Mouse (Mus musculus) ovary, postnatal 10 days (tissue): ENCODE results near the gene Lsm4.

Source experiments
- DNase-seq: peaks from one replicate; pipeline ENCODE4 v3.0.0; 2022; ENCODE audit warnings: low spot score

Gene Lsm4

GRCm38 (mm10) chr8:70649324-70649723 lies 23.7 kb upstream of the Lsm4 start:
- DNase-seq = no peak

- DNase-seq = no peak
These were observed 22.7 kb upstream of the Lsm4 start for GRCm38 (mm10) chr8:70650351-70650750.

GRCm38 (mm10) chr8:70653226-70653625 lies 19.8 kb upstream of the Lsm4 start:
- DNase-seq = no peak

GRCm38 (mm10) chr8:70654121-70654520 lies 18.9 kb upstream of the Lsm4 start:
- DNase-seq = no peak

DNA sequence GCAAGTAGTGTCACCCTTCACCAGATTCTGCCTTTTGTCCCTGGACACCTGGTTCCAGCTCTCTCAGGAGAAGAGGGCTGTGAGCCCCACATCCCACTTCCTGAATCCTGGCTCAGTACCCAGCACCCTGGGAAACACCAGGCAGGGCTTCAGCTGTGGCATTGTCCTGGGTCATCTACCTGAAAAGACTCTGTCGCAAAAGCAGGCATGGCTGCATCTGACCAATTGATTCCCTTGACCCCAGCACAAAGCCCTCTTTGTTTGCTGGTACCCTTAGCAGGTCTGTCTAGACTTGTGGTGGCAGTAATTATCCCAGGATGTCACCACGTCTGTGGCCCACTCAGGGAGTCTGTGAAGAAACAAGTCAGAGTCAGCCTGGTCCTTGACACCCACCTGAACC lies 17.6 kb upstream of the Lsm4 start:
- no peak for DNase-seq

DNA sequence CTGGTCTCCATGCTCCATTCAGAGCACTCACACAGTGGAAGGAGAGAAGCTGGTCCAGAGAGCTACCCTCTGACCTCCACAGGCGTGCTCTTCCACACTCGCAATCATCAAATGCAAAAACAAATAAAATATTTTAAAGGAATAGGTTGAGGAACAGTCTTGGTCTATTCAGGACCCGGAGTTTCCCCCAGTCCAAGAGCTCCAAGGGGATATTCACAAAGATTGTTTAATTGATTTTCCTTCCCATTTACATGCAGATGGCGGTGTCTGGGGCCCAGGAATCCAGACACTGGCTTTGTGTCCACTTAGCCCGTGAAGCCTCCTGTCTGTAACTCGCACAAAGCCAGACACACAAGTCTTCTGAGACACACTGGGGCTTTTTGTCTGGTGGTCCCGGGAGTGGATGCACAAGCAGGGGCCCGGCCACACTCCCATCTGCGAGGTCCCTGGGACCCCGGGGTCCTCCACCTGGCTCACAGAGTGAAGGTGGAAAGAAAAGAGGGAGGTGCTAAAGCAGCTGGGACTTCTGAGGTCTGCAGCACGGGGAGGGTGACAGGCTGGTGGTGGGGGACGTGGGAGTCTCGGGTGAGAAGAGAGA lies 16.8 kb upstream of the Lsm4 start:
- DNase-seq = no peak

- DNase-seq = no peak
These were observed 15.8 kb upstream of the Lsm4 start for GRCm38 (mm10) chr8:70657214-70657613.

DNA sequence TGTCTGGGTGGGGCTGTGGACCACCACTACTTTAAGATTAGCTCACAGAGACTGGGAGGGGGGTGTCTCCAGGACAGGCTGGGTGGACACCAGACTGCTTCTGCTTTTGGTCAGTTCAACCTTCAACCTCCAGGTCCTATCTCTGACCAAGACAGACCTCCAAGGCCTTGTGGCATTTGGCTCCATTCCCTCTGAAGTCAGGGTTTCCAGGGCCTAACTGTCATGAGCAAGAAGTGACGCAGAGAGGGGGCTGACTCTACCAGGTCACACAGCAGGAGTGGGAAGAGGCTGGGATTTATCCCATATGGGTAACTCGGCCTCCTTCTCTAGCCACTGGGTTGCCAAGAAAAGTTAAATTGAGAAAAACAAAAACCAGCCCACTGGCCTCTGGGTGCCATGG lies 15.3 kb upstream of the Lsm4 start:
- no peak for DNase-seq

DNA sequence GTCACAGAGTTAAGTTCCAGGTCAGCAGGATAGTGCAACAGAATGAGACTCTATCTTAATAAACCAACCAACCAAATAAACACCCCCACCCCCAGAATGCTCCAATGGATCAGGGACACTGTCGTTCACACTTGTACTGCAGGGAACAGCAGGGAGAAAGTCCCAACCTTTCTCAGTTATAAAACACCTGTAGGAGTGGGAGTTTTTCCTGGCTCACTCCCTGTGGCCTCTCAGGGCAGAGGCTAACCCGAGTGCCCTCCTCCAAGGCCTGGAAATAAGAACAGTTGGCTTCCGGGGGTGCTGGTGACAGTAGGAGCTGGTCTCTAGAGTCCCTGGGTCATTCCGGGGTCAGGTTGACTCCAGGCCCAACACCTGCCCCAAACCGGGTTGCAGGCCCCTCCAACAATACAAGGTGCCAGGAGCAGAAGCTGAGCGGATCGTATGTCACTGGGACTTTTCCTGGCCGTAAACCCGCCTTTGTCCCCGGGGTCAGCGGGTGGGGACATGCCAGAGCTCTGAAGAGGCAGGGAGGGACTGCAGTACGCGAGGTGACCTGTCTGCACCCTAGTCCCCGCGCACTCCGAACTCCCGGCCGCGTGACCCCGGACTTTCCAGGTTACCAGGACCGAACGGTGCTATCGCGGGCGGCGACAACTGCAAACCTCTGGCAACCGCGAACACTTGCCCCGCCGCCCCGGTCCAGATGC lies 14.0 kb upstream of the Lsm4 start:
- DNase-seq = peak; percentile 51

DNA sequence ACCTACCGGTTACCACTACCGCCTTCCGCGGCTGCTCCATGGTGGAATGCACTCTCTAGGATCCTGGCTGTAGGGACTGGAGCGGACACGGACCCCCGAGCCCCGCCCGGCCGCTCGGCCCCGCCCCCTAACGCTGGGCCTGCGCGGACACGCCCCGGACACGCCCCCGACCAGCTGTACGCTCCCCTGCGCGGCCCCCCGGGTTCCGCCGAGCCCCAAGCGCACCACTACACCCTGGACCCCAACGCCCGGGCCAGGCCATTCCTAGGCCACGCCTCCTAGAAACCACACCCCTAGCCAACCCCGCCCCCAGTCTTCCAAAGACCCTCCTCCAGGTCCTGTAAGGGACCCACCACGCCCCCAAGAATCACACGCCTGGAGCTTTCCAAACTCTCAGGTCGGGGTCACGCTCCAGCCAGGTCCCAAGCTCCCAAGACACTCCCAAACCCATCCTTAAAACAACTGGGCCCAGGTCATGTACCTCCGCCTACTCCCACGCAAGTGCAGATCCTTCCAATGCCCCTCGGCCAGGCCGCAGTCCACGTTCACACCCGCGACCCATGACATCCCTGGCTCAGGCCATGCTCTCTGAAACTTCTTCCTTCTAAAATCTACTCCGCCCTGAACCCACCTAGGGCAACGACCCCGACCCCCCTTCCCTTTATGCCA lies 13.3 kb upstream of the Lsm4 start:
- peak; percentile 90 for DNase-seq

- DNase-seq = no peak
These were observed 12.7 kb upstream of the Lsm4 start, which contains the start of gene Pgpep1 for GRCm38 (mm10) chr8:70660273-70660725. Gene Pgpep1, minus strand, starts transcription at chr8:70660388.

- DNase-seq = no peak
These were observed 9.4 kb upstream of the Lsm4 start for GRCm38 (mm10) chr8:70663691-70664090.

- DNase-seq = no peak
These were observed 8.4 kb upstream of the Lsm4 start for GRCm38 (mm10) chr8:70664631-70665030.

DNA sequence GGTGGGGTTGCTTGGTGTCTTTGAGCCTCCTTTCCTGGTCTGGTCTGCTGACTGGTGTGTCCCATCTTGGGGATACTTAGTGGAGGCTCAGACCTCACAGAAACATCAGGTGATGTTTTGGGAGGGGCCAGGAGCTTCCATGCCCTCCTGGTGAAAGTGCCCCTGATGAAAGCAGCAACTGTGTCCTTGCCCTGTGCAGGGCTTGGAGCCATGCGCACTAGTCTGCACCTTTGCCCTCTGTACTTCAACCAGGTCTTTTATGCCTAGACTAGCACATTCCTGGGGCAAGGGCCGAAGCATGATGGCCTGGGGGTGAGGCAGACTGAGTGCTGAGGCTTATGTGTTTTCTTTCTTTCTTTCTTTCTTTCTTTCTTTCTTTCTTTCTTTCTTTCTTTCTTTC lies 7.4 kb upstream of the Lsm4 start:
- no peak for DNase-seq

GRCm38 (mm10) chr8:70667071-70667470 lies 6.0 kb upstream of the Lsm4 start:
- DNase-seq = no peak

GRCm38 (mm10) chr8:70671615-70672324 lies 1.3 kb upstream of the Lsm4 start:
- DNase-seq = no peak

- no peak for DNase-seq
These were observed 546 bp upstream of the Lsm4 start for GRCm38 (mm10) chr8:70672325-70673078.

DNA sequence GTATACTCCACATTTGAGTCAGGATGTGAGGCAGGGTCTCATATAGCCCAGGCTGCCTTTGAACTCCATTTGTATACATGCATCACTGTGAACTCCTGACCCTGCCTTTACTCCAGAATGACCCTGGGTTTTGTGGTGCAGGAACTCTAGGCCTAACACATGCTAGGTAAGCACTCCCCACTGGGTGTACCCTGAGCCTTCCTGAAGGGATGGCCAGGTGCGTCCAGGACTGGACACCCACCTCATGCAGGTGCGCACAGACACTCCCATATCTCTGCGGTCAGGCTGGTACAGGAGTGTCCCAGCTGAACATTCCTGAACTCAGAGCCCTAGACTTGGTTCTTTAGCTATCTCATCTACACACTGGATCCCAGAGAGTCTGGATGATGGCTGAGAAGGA lies 1.1 kb downstream of the Lsm4 start:
- DNase-seq = no peak

DNA sequence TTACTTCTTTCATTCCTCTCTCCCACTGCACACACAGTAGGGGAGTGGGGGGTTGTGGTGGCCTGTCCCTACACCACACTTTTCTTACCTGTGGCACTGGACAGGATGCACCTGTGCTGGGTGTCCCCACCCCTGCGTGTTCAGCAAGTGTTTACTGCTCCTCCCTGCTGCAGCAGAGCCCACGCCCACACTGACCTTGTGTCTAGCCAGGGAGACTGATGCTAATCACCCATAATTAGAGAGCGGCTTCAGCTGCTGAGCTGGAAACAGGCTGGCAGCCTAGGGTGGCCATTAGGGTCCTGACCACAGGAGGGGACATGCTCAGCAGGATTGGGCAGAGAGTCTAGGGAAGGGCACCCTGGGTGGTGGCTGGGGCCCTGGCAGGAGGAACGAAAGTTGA lies 1.7 kb downstream of the Lsm4 start:
- no peak for DNase-seq

- DNase-seq = no peak
These were observed 2.3 kb downstream of the Lsm4 start for GRCm38 (mm10) chr8:70675336-70675735.

GRCm38 (mm10) chr8:70677451-70678080 lies 4.5 kb downstream of the Lsm4 start:
- DNase-seq = no peak
